Mouse (Mus musculus): ENCODE measurements around the gene Cxcl5. TPM values are rescaled to one million over a fixed set of nuclear protein-coding genes. Genes with fewer than 3 reads are reported as not detected.

Cxcl5 gene
- 0.25 and 0.77 TPM in 2 replicates for polyA plus RNA-seq (2012; rRNA removed)

- 6% methylated on average over 32 of the region's 32 CpGs for whole genome bisulfite sequencing
- Histone ChIP-seq H3K4me3 (replicated peaks; ENCODE audit: extremely low read depth, low read depth, low read length) (peak within 1 kb of the TSS; percentile 13), H3K4me1 (ENCODE audit: control insufficient read depth, insufficient read depth, low read length) (peaks cover 3% of the 10 kb centered on the region; the same call in 1 of the 2 replicates)
- TF ChIP-seq POLR2A (IDR thresholded peaks at IDR 0.05; ENCODE audit: borderline replicate concordance, extremely low read depth, low read depth, low read length) (no peak), CTCF (IDR thresholded peaks at IDR 0.05; ENCODE audit: insufficient read depth, low read length) (no peak)
- DNase-seq = peak; percentile 28
Measured at GRCm38 (mm10) chr5:90759077-90760065, at the start of gene Cxcl5. Cxcl5 (plus strand) TSS chr5:90759360.

GRCm38 (mm10) chr5:90711409-90711808 is 47.8 kb upstream of the Cxcl5 start:
- DNase-seq = no peak
- Histone ChIP-seq H3K4me3 (replicated peaks; ENCODE audit: extremely low read depth, low read depth, low read length) (no peak overlapping the region), H3K4me1 (ENCODE audit: control insufficient read depth, insufficient read depth, low read length) (no peaks in the 10 kb centered on the region)
- no peak for TF ChIP-seq CTCF (IDR thresholded peaks at IDR 0.05; ENCODE audit: insufficient read depth, low read length)
- TF ChIP-seq POLR2A (IDR thresholded peaks at IDR 0.05; ENCODE audit: borderline replicate concordance, extremely low read depth, low read depth, low read length) = no peak
- 88% methylated on average over 2 of the region's 2 CpGs for WGBS

DNA sequence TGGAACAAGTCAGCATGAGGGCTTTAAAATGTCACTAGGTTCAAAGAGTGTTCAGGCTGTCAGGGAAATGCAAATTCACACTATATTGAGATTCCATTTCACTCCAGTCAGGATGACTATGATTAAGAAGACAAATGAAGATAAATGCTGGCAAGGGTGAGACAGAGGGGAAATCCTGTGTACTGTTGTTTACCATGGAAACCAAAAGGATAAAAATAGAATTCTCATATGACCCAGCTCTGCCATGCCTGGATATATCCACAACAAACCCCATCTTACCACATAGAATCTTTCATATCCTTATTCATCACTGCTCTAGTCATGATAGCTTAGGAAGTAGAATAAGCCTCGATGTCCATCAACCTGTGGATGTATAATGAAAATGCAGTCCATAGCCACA is 41.2 kb upstream of the Cxcl5 start:
- 82% methylated on average over 1 of the region's 1 CpGs for WGBS

GRCm38 (mm10) chr5:90722656-90723055 is 36.5 kb upstream of the Cxcl5 start:
- no peak for DNase-seq
- Histone ChIP-seq H3K4me1 (ENCODE audit: control insufficient read depth, insufficient read depth, low read length) (no peaks in the 10 kb centered on the region), H3K4me3 (replicated peaks; ENCODE audit: extremely low read depth, low read depth, low read length) (no peak overlapping the region)
- WGBS = 80% methylated on average over 3 of the region's 3 CpGs
- no peak for TF ChIP-seq CTCF (IDR thresholded peaks at IDR 0.05; ENCODE audit: insufficient read depth, low read length)
- no peak for TF ChIP-seq POLR2A (IDR thresholded peaks at IDR 0.05; ENCODE audit: borderline replicate concordance, extremely low read depth, low read depth, low read length)

More for the DNA sequence above, 41.2 kb upstream of the Cxcl5 start:
- Histone ChIP-seq H3K4me3 (replicated peaks; ENCODE audit: extremely low read depth, low read depth, low read length) (no peak overlapping the region), H3K4me1 (ENCODE audit: control insufficient read depth, insufficient read depth, low read length) (no peaks in the 10 kb centered on the region)
- no peak for DNase-seq
- TF ChIP-seq POLR2A (IDR thresholded peaks at IDR 0.05; ENCODE audit: borderline replicate concordance, extremely low read depth, low read depth, low read length) (no peak), CTCF (IDR thresholded peaks at IDR 0.05; ENCODE audit: insufficient read depth, low read length) (no peak)

DNA sequence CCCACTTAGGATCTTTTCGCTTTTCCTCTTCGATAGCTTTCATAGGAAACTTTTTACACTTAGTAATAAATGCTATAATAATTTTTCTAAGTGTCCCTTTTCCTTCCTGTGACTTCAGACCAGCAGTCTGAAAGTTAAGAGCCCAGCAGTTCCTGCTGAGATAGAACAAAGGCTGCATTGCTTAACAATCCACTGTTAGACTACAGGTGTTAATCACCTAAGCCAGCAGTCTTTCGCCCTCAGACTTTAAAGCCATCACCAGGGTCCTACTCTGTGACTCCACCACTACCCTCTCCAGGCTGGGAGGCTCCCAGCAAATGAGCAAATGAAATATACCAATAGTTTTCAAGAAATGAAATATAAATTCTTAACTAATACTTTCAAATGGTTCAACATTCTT is 30.9 kb upstream of the Cxcl5 start:
- Histone ChIP-seq H3K4me1 (ENCODE audit: control insufficient read depth, insufficient read depth, low read length) (no peaks in the 10 kb centered on the region), H3K4me3 (replicated peaks; ENCODE audit: extremely low read depth, low read depth, low read length) (no peak overlapping the region)
- TF ChIP-seq POLR2A (IDR thresholded peaks at IDR 0.05; ENCODE audit: borderline replicate concordance, extremely low read depth, low read depth, low read length) = no peak
- no peak for TF ChIP-seq CTCF (IDR thresholded peaks at IDR 0.05; ENCODE audit: insufficient read depth, low read length)
- DNase-seq = no peak
- 48% methylated on average over 3 of the region's 3 CpGs for WGBS

DNA sequence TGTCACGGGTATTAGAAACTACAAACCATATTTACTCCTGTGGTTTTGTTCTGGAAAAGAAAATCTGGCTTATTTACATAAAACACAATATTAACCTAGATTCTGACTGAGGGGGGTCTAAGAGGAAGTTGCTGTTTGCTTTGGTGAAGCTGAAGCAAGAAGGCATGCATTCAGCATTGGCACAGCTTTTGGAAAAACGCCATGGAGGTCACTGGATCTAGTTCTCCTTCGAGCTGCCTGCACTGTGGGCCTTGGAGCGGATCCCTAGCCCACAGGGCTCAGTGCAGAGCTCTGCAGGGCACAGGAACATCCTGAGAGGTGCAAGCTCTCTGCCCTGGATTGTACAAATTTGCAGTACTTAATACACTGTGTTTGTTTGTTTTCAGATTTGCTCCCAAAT is 27.7 kb upstream of the Cxcl5 start:
- Histone ChIP-seq H3K4me1 (ENCODE audit: control insufficient read depth, insufficient read depth, low read length) (no peaks in the 10 kb centered on the region), H3K4me3 (replicated peaks; ENCODE audit: extremely low read depth, low read depth, low read length) (no peak overlapping the region)
- DNase-seq = no peak
- WGBS = 40% methylated on average over 4 of the region's 4 CpGs
- TF ChIP-seq POLR2A (IDR thresholded peaks at IDR 0.05; ENCODE audit: borderline replicate concordance, extremely low read depth, low read depth, low read length) (no peak), CTCF (IDR thresholded peaks at IDR 0.05; ENCODE audit: insufficient read depth, low read length) (no peak)

DNA sequence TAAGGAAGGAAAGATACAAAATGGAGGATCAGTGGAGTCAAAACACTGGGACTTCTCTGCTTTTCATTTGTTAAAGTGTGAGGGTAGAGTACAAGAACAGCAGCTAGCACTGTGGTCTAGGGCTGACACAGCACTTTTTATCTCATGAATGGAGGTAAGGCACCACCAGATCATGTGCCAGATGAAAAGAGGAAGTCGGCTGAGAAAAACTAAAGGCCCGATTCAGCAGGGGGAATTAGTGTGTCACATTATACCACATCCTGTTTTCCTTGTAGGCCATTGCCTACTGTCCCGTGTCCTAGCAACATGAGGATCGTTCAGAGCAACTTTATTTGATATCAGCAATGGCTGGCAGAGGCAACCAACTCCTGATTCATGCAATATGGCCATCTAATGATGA is 17.1 kb upstream of the Cxcl5 start:
- no peak for TF ChIP-seq POLR2A (IDR thresholded peaks at IDR 0.05; ENCODE audit: borderline replicate concordance, extremely low read depth, low read depth, low read length)
- no peak for TF ChIP-seq CTCF (IDR thresholded peaks at IDR 0.05; ENCODE audit: insufficient read depth, low read length)
- no peak overlapping the region for H3K4me3 ChIP-seq (replicated peaks; ENCODE audit: extremely low read depth, low read depth, low read length)
- no peaks in the 10 kb centered on the region for H3K4me1 ChIP-seq (ENCODE audit: control insufficient read depth, insufficient read depth, low read length)
- DNase-seq = no peak
- WGBS = 28% methylated on average over 4 of the region's 4 CpGs

DNA sequence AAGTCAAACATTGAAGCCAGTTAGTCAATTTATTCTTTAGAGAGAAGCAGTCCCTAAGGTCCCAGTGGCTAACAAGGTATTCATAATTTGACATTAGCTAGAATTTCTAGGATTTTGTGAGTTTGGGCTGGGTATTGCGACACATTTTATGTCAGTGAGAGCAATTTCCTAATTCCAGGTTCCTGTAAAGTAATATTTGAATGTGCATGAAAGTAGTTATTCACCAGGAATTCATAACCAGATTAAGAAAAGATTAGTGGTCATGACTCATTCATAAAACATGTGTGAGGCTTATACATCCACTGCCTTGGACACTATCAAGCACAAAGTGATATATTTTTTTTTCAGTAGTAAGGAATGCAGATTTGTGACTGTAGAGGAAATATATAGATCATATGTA is 5.2 kb upstream of the Cxcl5 start:
- WGBS = 82% methylated on average over 1 of the region's 1 CpGs
- TF ChIP-seq CTCF (IDR thresholded peaks at IDR 0.05; ENCODE audit: insufficient read depth, low read length) (no peak), POLR2A (IDR thresholded peaks at IDR 0.05; ENCODE audit: borderline replicate concordance, extremely low read depth, low read depth, low read length) (no peak)
- H3K4me3 ChIP-seq (replicated peaks; ENCODE audit: extremely low read depth, low read depth, low read length) = no peak overlapping the region
- DNase-seq = no peak
- peaks cover 1% of the 10 kb centered on the region; the same call in 1 of the 2 replicates for H3K4me1 ChIP-seq (ENCODE audit: control insufficient read depth, insufficient read depth, low read length)

GRCm38 (mm10) chr5:90758020-90758605 is 1.0 kb upstream of the Cxcl5 start:
- no peak overlapping the region for H3K4me3 ChIP-seq (replicated peaks; ENCODE audit: extremely low read depth, low read depth, low read length)
- peaks cover 3% of the 10 kb centered on the region; the same call in 1 of the 2 replicates for H3K4me1 ChIP-seq (ENCODE audit: control insufficient read depth, insufficient read depth, low read length)
- WGBS = 44% methylated on average over 5 of the region's 5 CpGs
- TF ChIP-seq POLR2A (IDR thresholded peaks at IDR 0.05; ENCODE audit: borderline replicate concordance, extremely low read depth, low read depth, low read length) (no peak), CTCF (IDR thresholded peaks at IDR 0.05; ENCODE audit: insufficient read depth, low read length) (no peak)
- peak; percentile 23 for DNase-seq

All from lung, adult 2 months (tissue).